ENCODE assay signal across 8 mouse cellular contexts in the genomic region with DNA sequence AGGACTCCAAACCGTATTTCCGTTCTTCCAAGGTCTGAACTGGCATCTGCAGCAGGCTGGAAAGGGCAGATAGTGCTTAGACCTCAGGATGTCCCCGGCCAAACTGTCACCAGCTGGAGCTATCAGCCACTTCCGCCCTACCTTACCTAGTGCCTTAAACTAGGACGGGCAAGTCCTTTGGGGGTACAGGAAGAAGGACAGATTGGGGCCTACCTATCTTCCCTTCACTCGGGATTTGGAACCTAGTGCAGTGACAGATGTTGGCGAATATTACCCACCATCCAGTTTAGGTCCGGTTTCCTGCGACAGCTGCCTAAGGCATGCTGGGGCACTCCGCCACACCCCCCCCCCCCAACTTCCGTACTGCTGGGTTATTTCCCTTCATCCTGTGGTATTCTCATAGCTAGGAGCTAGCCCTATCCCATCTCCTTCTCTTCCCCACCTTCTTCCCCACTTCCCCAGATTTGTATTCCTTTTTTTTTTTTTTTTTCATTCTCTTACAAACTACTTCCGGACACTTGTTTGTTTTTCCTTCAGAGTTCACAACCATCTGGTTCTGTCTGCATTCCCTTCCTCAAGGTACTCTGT. TPM values are rescaled to one million over a fixed set of nuclear protein-coding genes. Genes with fewer than 3 reads are reported as not detected.
DNase-seq lines count a peak whose midpoint lies in the region; ATAC-seq and TF ChIP-seq lines count a peak whose summit lies in the region.

A gene (plus strand): TSS at position 538 of the 588 bp plus-strand sequence.

- no peaks in the 10 kb centered on the region for H3K9me3 ChIP-seq in MEL (replicated peaks; ENCODE audit: insufficient read depth, low read length)
- H3K9me3 ChIP-seq in heart, embryonic 16.5 days (replicated peaks; ENCODE audit: control insufficient read depth, low read length) = no peaks in the 10 kb centered on the region
- no peaks in the 10 kb centered on the region for H3K9me3 ChIP-seq in liver, embryonic 16.5 days (replicated peaks; ENCODE audit: control insufficient read depth, low read length)

- peak within 1 kb of the TSS; percentile 90 for H3K4me2 ChIP-seq in heart, embryonic 16.5 days (ENCODE audit: low read depth, low read length)
- peak within 1 kb of the TSS; percentile 82 for H3K4me2 ChIP-seq in liver, embryonic 16.5 days (ENCODE audit: low read depth, low read length)

- 29% methylated on average over 12 of the region's 12 CpGs for WGBS in heart, embryonic 16.5 days
- WGBS in liver, embryonic 16.5 days (ENCODE audit: insufficient replicate concordance) = 18% methylated on average over 12 of the region's 12 CpGs
- 13% methylated on average over 12 of the region's 12 CpGs for WGBS in spleen, adult 2 months

- ATAC-seq in heart, embryonic 16.5 days (replicated peaks; ENCODE audit: extremely low read depth, insufficient read depth, low FRiP score) = peak; percentile 46; the same call in 1 of the 2 replicates
- ATAC-seq in liver, embryonic 16.5 days (ENCODE audit: low read depth) = peak; percentile 59

- H3K4me3 ChIP-seq in MEL (ENCODE audit: control insufficient read depth in 1 of 2, insufficient read depth in 1 of 2, low read depth in 2 of 2, low read length in 2 of 2) = peak within 1 kb of the TSS; percentile 60 to 66
- peak within 1 kb of the TSS; percentile 52 for H3K4me3 ChIP-seq in heart, embryonic 16.5 days (ENCODE audit: low read length)
- H3K4me3 ChIP-seq in liver, embryonic 16.5 days (ENCODE audit: low read depth, low read length) = peak within 1 kb of the TSS; percentile 54
- H3K4me3 ChIP-seq in spleen, adult 2 months (ENCODE audit: extremely low read depth, insufficient read depth, insufficient read length) = peak within 1 kb of the TSS; percentile 61

- H3K27ac ChIP-seq in MEL (ENCODE audit: control insufficient read depth, low read depth, low read length) = peak within 1 kb of the TSS; percentile 68
- H3K27ac ChIP-seq in heart, embryonic 16.5 days (ENCODE audit: low read length) = peak within 1 kb of the TSS; percentile 58; the same call in 1 of the 2 replicates
- H3K27ac ChIP-seq in liver, embryonic 16.5 days (ENCODE audit: low read length) = peak within 1 kb of the TSS; percentile 21; the same call in 1 of the 2 replicates
- H3K27ac ChIP-seq in spleen, adult 2 months (ENCODE audit: insufficient read depth, low read length) = peak within 1 kb of the TSS; percentile 57

- peak; percentile 44 to 52 for TF ChIP-seq EP300 in MEL (IDR thresholded peaks at IDR 0.05; ENCODE audit: low read depth in 1 of 2, low read length in 2 of 2)

- no peak for TF ChIP-seq CTCF in MEL (IDR thresholded peaks at IDR 0.05 in 2 of 3, conservative IDR thresholded peaks at IDR 0.05 in 1 of 3; ENCODE audit: control insufficient read depth in 1 of 3, insufficient read depth in 1 of 3, low read depth in 2 of 3, low read length in 3 of 3, poor library complexity in 1 of 3, severe bottlenecking in 1 of 3)
- no peak for TF ChIP-seq CTCF in spleen, adult 2 months (IDR thresholded peaks at IDR 0.05; ENCODE audit: extremely low read depth, insufficient read depth, insufficient read length, insufficient replicate concordance)

- no peak for TF ChIP-seq RAD21 in MEL (IDR thresholded peaks at IDR 0.05; ENCODE audit: low read depth, low read length)

- H3K27me3 ChIP-seq in MEL (ENCODE audit: control insufficient read depth in 1 of 2, insufficient read depth in 2 of 2, low read length in 2 of 2) = no peaks in the 10 kb centered on the region
- H3K27me3 ChIP-seq in heart, embryonic 16.5 days (ENCODE audit: control insufficient read depth, insufficient read depth, low read length) = no peaks in the 10 kb centered on the region; the same call in 1 of the 2 replicates
- no peaks in the 10 kb centered on the region for H3K27me3 ChIP-seq in liver, embryonic 16.5 days (ENCODE audit: control insufficient read depth, insufficient read depth, low read depth, low read length)
- no peaks in the 10 kb centered on the region for H3K27me3 ChIP-seq in spleen, adult 2 months (ENCODE audit: control insufficient read depth, insufficient read depth, low read length)

- peaks cover 0 to 16% of the 10 kb centered on the region in 2 experiments; a peak in 2 of 4 replicates for H3K36me3 ChIP-seq in MEL (ENCODE audit: control insufficient read depth in 1 of 2, insufficient read depth in 2 of 2, low read length in 2 of 2)
- no peaks in the 10 kb centered on the region for H3K36me3 ChIP-seq in heart, embryonic 16.5 days (ENCODE audit: control insufficient read depth, insufficient read depth)
- H3K36me3 ChIP-seq in liver, embryonic 16.5 days (ENCODE audit: control insufficient read depth, insufficient read depth) = no peaks in the 10 kb centered on the region
- H3K36me3 ChIP-seq in spleen, adult 2 months (ENCODE audit: control insufficient read depth, insufficient read depth, low read length) = no peaks in the 10 kb centered on the region

- no peak for TF ChIP-seq POLR2A in MEL (IDR thresholded peaks at IDR 0.05; ENCODE audit: control insufficient read depth in 1 of 2, insufficient read depth in 1 of 2, low read depth in 1 of 2, low read length in 2 of 2, poor library complexity in 1 of 2)
- no peak for TF ChIP-seq POLR2A in spleen, adult 2 months (IDR thresholded peaks at IDR 0.05; ENCODE audit: low read depth, low read length)

- peak within 1 kb of the TSS; percentile 79 for H3K9ac ChIP-seq in MEL (ENCODE audit: control insufficient read depth, low read depth, low read length, poor library complexity, severe bottlenecking)
- peak within 1 kb of the TSS; percentile 64 for H3K9ac ChIP-seq in heart, embryonic 16.5 days (ENCODE audit: low read length)
- peak within 1 kb of the TSS; percentile 34 for H3K9ac ChIP-seq in liver, embryonic 16.5 days (ENCODE audit: low read depth, low read length)

- H3K79me2 ChIP-seq in MEL (ENCODE audit: control insufficient read depth, insufficient read depth, low read length, poor library complexity) = no peaks in the 10 kb centered on the region; the same call in 1 of the 2 replicates

- H3K4me1 ChIP-seq in MEL (ENCODE audit: control insufficient read depth in 1 of 2, insufficient read depth in 2 of 2, low read length in 2 of 2) = peaks cover 13 to 30% of the 10 kb centered on the region in 2 experiments
- peaks cover 12% of the 10 kb centered on the region for H3K4me1 ChIP-seq in heart, embryonic 16.5 days (ENCODE audit: control insufficient read depth, insufficient read depth, low read length)
- peaks cover 12% of the 10 kb centered on the region for H3K4me1 ChIP-seq in liver, embryonic 16.5 days (ENCODE audit: control insufficient read depth, low read depth, low read length)
- peaks cover 6% of the 10 kb centered on the region; the same call in 1 of the 2 replicates for H3K4me1 ChIP-seq in spleen, adult 2 months (ENCODE audit: control insufficient read depth, insufficient read depth, insufficient read length)

- peak; percentile 54 for DNase-seq in CD4-positive, CD25-positive, alpha-beta regulatory T cell, adult 2 months (ENCODE audit: low read depth, low spot score)
- DNase-seq in MEL (ENCODE audit: low read depth, low spot score) (peak; percentile 69), MN1 (ENCODE audit: low spot score) (no peak)
- peak; percentile 15 to 18 for DNase-seq in spleen, adult 2 months (ENCODE audit: low read depth in 1 of 2, low spot score in 2 of 2)
- DNase-seq in cerebellum, adult 9-11 months = no peak
- no peak for DNase-seq in urinary bladder, postnatal 4 days (ENCODE audit: low spot score in 2 of 2)

TF ChIP-seq in MEL, 35 proteins besides CTCF, POLR2A, EP300 and RAD21:
- 0 out of 2 replicates have a peak, but pooled peaks have one; percentile 19 for TF ChIP-seq SIN3A (IDR thresholded peaks at IDR 0.05; ENCODE audit: low read length)
- TF ChIP-seq GATA1 (IDR thresholded peaks at IDR 0.05; ENCODE audit: low read depth, low read length) = 0 out of 2 replicates have a peak, but pooled peaks have one; percentile 5
- no peak; the same call in 1 of the 2 replicates for TF ChIP-seq MXI1 (IDR thresholded peaks at IDR 0.05; ENCODE audit: low read depth, low read length)
- 0 out of 2 replicates have a peak, but pooled peaks have one; percentile 42 for TF ChIP-seq TCF12 (IDR thresholded peaks at IDR 0.05; ENCODE audit: low read depth, low read length)
- TF ChIP-seq TBP (IDR thresholded peaks at IDR 0.05; ENCODE audit: low read depth, low read length) = no peak
- 0 out of 2 replicates have a peak, but pooled peaks have one; percentile 15 for TF ChIP-seq MAZ (IDR thresholded peaks at IDR 0.05; ENCODE audit: low read depth, low read length)
- no peak for TF ChIP-seq ELF1 (IDR thresholded peaks at IDR 0.05; ENCODE audit: low read depth, low read length)
- TF ChIP-seq JUND (IDR thresholded peaks at IDR 0.05; ENCODE audit: low read depth, low read length) = no peak
- TF ChIP-seq KAT2A (conservative IDR thresholded peaks at IDR 0.05; ENCODE audit: low read depth, low read length) = no peak
- TF ChIP-seq CHD2 (IDR thresholded peaks at IDR 0.05; ENCODE audit: low read length) = no peak
- no peak for TF ChIP-seq MYC (IDR thresholded peaks at IDR 0.05; ENCODE audit: low read depth, low read length)
- peak; percentile 35; the same call in 1 of the 2 replicates for TF ChIP-seq MYB (IDR thresholded peaks at IDR 0.05; ENCODE audit: low read depth, low read length)
- no peak for TF ChIP-seq CHD1 (IDR thresholded peaks at IDR 0.05; ENCODE audit: low read depth, low read length)
- no peak for TF ChIP-seq ZMIZ1 (IDR thresholded peaks at IDR 0.05; ENCODE audit: low read depth, low read length)
- no peak for TF ChIP-seq POLR2AphosphoS2 (IDR thresholded peaks at IDR 0.05; ENCODE audit: low read length)
- peak; percentile 38; the same call in 1 of the 2 replicates for TF ChIP-seq TAL1 (IDR thresholded peaks at IDR 0.05; ENCODE audit: low read length)
- no peak for TF ChIP-seq MEF2A (IDR thresholded peaks at IDR 0.05; ENCODE audit: extremely low read depth, insufficient replicate concordance, low read depth, low read length, poor library complexity, severe bottlenecking)

RNA-seq across cellular contexts. Expression of the gene that starts here (rescaled TPM):
- total RNA-seq in MEL (2012; rRNA removed) = 0.04 and 0.13 TPM in 2 replicates
- polyA plus RNA-seq in MEL (2012; ENCODE audit: insufficient read depth in 1 of 2, insufficient read length in 2 of 2, low read depth in 1 of 2, low replicate concordance in 2 of 2, missing spikeins in 1 of 2) = under 1 TPM in 1 of 2 experiments, not detected in 1; 0.19 TPM
- 0.14 TPM in 1 of 2 replicates, not detected in the other for polyA plus RNA-seq in heart, embryonic 16.5 days (2015; fragmentation: Nextera tagmentation; extraction: Ambion mirVana)
- polyA plus RNA-seq in liver, embryonic 16.5 days (2015; fragmentation: Nextera tagmentation; extraction: Ambion mirVana) = not detected in 2 replicates
- polyA plus RNA-seq in spleen, adult 2 months (2012; rRNA removed) = 0.22 and 0.26 TPM in 2 replicates

Comparison
In these comparisons a context has a peak if more than half of its experiments do, and no peak if none do; other contexts are left out.
1. Peak in DNase-seq, H3K4me3 ChIP-seq, H3K27ac ChIP-seq and H3K9ac ChIP-seq in MEL; RNA of the gene not detected or under 1 TPM.
2. Peak in ATAC-seq, H3K4me3 ChIP-seq, H3K27ac ChIP-seq, H3K9ac ChIP-seq and H3K4me2 ChIP-seq in heart, embryonic 16.5 days; RNA of the gene not detected or under 1 TPM.
3. Peak in ATAC-seq, H3K4me3 ChIP-seq, H3K27ac ChIP-seq, H3K9ac ChIP-seq and H3K4me2 ChIP-seq in liver, embryonic 16.5 days; RNA of the gene not detected or under 1 TPM.
4. Peak in DNase-seq, H3K4me3 ChIP-seq and H3K27ac ChIP-seq in spleen, adult 2 months; RNA of the gene not detected or under 1 TPM.